Comparison of ENCODE assay signal across 9 mouse cellular contexts in genomic region chrX:134296737-134297136, GRCm38 (mm10). TPM values are rescaled to one million over a fixed set of nuclear protein-coding genes. Genes with fewer than 3 reads are reported as not detected.
DNase-seq lines count a peak whose midpoint lies in the region; ATAC-seq lines count a peak whose summit lies in the region.
"Had no signal": no experiment of that assay in that cellular context is flagged by ENCODE, and none has a peak within 500 bp of the region (broad histone marks: within the 10 kb centered on the region; RNA-seq: fewer than 3 reads in every experiment).

No protein-coding gene starts in this region.

- 0 out of 2 replicates have a peak, but pooled peaks cover 4% of the 10 kb centered on the region for H3K4me1 ChIP-seq in hindbrain, embryonic 15.5 days (replicated peaks)
- 0 out of 2 replicates have a peak, but pooled peaks cover 3% of the 10 kb centered on the region for H3K4me1 ChIP-seq in neural tube, embryonic 15.5 days

- peak; percentile 25 for DNase-seq in embryo, embryonic 10.5 days (ENCODE audit: low spot score)
- DNase-seq in embryo, embryonic 10 days (ENCODE audit: low spot score), result no peak
- DNase-seq in right cerebral cortex, postnatal 10 days (ENCODE audit: low spot score in 2 of 2), result peak; percentile 25 to 33
- no peak for DNase-seq in right cerebral cortex, postnatal 36 days (ENCODE audit: low spot score in 2 of 2)
- no peak for DNase-seq in yolk sac, embryonic 10.5 days (ENCODE audit: low spot score)
- DNase-seq in urinary bladder, postnatal 36 days (ENCODE audit: low spot score in 2 of 2), result no peak

- WGBS in hindbrain, embryonic 15.5 days, result 24% methylated on average over 7 of the region's 7 CpGs
- WGBS in neural tube, embryonic 15.5 days, result 25% methylated on average over 7 of the region's 7 CpGs

- H3K27ac ChIP-seq in hindbrain, embryonic 15.5 days (replicated peaks), result peak overlapping the region; percentile 85
- peak overlapping the region; percentile 84 for H3K27ac ChIP-seq in neural tube, embryonic 15.5 days (replicated peaks)
- H3K27ac ChIP-seq: macrophage had no signal

- ATAC-seq in hindbrain, embryonic 15.5 days (ENCODE audit: low FRiP score, low read depth), result peak; percentile 21; the same call in 1 of the 2 replicates
- peak; percentile 28; the same call in 1 of the 2 replicates for ATAC-seq in neural tube, embryonic 15.5 days (ENCODE audit: low FRiP score)

- no peaks in the 10 kb centered on the region for H3K36me3 ChIP-seq in hindbrain, embryonic 15.5 days
- H3K36me3 ChIP-seq in neural tube, embryonic 15.5 days, result no peaks in the 10 kb centered on the region

- H3K9ac ChIP-seq in hindbrain, embryonic 15.5 days, result peak overlapping the region; percentile 64
- peak overlapping the region; percentile 56 for H3K9ac ChIP-seq in neural tube, embryonic 15.5 days (replicated peaks)

- peak overlapping the region; percentile 56 for H3K4me2 ChIP-seq in hindbrain, embryonic 15.5 days
- peak overlapping the region; percentile 55 for H3K4me2 ChIP-seq in neural tube, embryonic 15.5 days

- no peaks in the 10 kb centered on the region for H3K9me3 ChIP-seq in hindbrain, embryonic 15.5 days
- H3K9me3 ChIP-seq in neural tube, embryonic 15.5 days (replicated peaks), result no peaks in the 10 kb centered on the region

- 0 out of 2 replicates have a peak, but pooled peaks cover 2% of the 10 kb centered on the region for H3K27me3 ChIP-seq in hindbrain, embryonic 15.5 days
- 0 out of 2 replicates have a peak, but pooled peaks cover 4% of the 10 kb centered on the region for H3K27me3 ChIP-seq in neural tube, embryonic 15.5 days (replicated peaks)

- peak overlapping the region; percentile 57 for H3K4me3 ChIP-seq in hindbrain, embryonic 15.5 days
- H3K4me3 ChIP-seq in neural tube, embryonic 15.5 days (replicated peaks), result peak overlapping the region; percentile 49

RNA-seq across cellular contexts. Expression of gene Tmem35a, which starts 1.7 kb away (rescaled TPM):
- polyA plus RNA-seq in hindbrain, embryonic 15.5 days (2015; fragmentation: Nextera tagmentation; extraction: Ambion mirVana), result 113 and 114 TPM in 2 replicates
- polyA plus RNA-seq in neural tube, embryonic 15.5 days (2015; fragmentation: Nextera tagmentation; extraction: Ambion mirVana), result 104 and 132 TPM in 2 replicates
- polyA plus RNA-seq: macrophage had no signal

RNA-seq across cellular contexts. Expression of gene Cenpi, which starts 11.1 kb away (rescaled TPM):
- 6.3 and 8.6 TPM in 2 replicates for polyA plus RNA-seq in hindbrain, embryonic 15.5 days (2015; fragmentation: Nextera tagmentation; extraction: Ambion mirVana)
- 5.9 and 11.3 TPM in 2 replicates for polyA plus RNA-seq in neural tube, embryonic 15.5 days (2015; fragmentation: Nextera tagmentation; extraction: Ambion mirVana)

RNA-seq across cellular contexts. Expression of gene Trmt2b, which starts 20.0 kb away (rescaled TPM):
- 6.7 and 7.3 TPM in 2 replicates for polyA plus RNA-seq in hindbrain, embryonic 15.5 days (2015; fragmentation: Nextera tagmentation; extraction: Ambion mirVana)
- polyA plus RNA-seq in neural tube, embryonic 15.5 days (2015; fragmentation: Nextera tagmentation; extraction: Ambion mirVana), result 7.1 and 10.6 TPM in 2 replicates

Comparison
In these comparisons a context has a peak if more than half of its experiments do, and no peak if none do; other contexts are left out.
1. DNase-seq: peak in embryo, embryonic 10.5 days (single experiment) and right cerebral cortex, postnatal 10 days (2 of 2); none in embryo, embryonic 10 days (single experiment), right cerebral cortex, postnatal 36 days (0 of 2), yolk sac, embryonic 10.5 days (single experiment) and urinary bladder, postnatal 36 days (0 of 2).